Mouse (Mus musculus) layer of hippocampus, postnatal 10 days (tissue): ENCODE results near the gene Evi5l. TPM values are rescaled to one million over a fixed set of nuclear protein-coding genes. Genes with fewer than 3 reads are reported as not detected.

ENCODE experiments used
- DNase-seq, 2 experiments: peaks; one replicate each; pipeline ENCODE4 v3.0.0; 2021; ENCODE audit warnings: low spot score in 2 of 2
- total RNA-seq, 2 experiments: library from RNA; stranded (reverse); gene quantifications; 2 replicates each; pipeline ENCODE4 v1.2.3; 2021

Evi5l gene
- total RNA-seq, 2 experiments from 2014 or later, result 137 TPM

- no peak for DNase-seq
Observed at GRCm38 (mm10) chr8:4237814-4238433, 71.6 kb downstream of the Evi5l start.

- DNase-seq, result peak; percentile 99 to 100
Observed at GRCm38 (mm10) chr8:4238434-4239192, 72.2 kb downstream of the Evi5l start, which contains the start of the genes Map2k7 and Gm49320. Gene Map2k7, plus strand, starts transcription at chr8:4238740. Gene Gm49320, plus strand, starts transcription at chr8:4238865.

- DNase-seq, result peak in 1 of 2 experiments; percentile 62
Observed at GRCm38 (mm10) chr8:4239193-4239890, 73.0 kb downstream of the Evi5l start.

GRCm38 (mm10) chr8:4245061-4245460 lies 78.7 kb downstream of the Evi5l start:
- DNase-seq, result no peak

GRCm38 (mm10) chr8:4245737-4246136 lies 79.4 kb downstream of the Evi5l start:
- peak in 1 of 2 experiments; percentile 16 for DNase-seq

- no peak for DNase-seq
Observed at GRCm38 (mm10) chr8:4247241-4247640, 80.9 kb downstream of the Evi5l start.

- DNase-seq, result peak in 1 of 2 experiments; percentile 16
Observed at GRCm38 (mm10) chr8:4247951-4248540, 81.7 kb downstream of the Evi5l start, which contains the start of gene Tgfbr3l. Gene Tgfbr3l, plus strand, starts transcription at chr8:4248214.

GRCm38 (mm10) chr8:4249213-4249612 lies 82.8 kb downstream of the Evi5l start:
- DNase-seq, result peak in 1 of 2 experiments; percentile 25

GRCm38 (mm10) chr8:4250306-4250970 lies 84.1 kb downstream of the Evi5l start:
- DNase-seq, result peak; percentile 85 to 93

GRCm38 (mm10) chr8:4252116-4252760 lies 85.9 kb downstream of the Evi5l start:
- DNase-seq, result no peak

- DNase-seq, result peak; percentile 93 to 95
Observed at GRCm38 (mm10) chr8:4252934-4253841, 86.8 kb downstream of the Evi5l start, which contains the start of gene Snapc2. Gene Snapc2, plus strand, starts transcription at chr8:4253080.

- DNase-seq, result peak; percentile 74 to 81
Observed at GRCm38 (mm10) chr8:4254001-4254400, 87.6 kb downstream of the Evi5l start.

GRCm38 (mm10) chr8:4255471-4255870 lies 89.1 kb downstream of the Evi5l start:
- peak in 1 of 2 experiments; percentile 22 for DNase-seq

- DNase-seq, result peak; percentile 77 to 78
Observed at GRCm38 (mm10) chr8:4256911-4257310, 90.5 kb downstream of the Evi5l start.

GRCm38 (mm10) chr8:4257350-4257749 lies 91.0 kb downstream of the Evi5l start:
- no peak for DNase-seq

GRCm38 (mm10) chr8:4258233-4258632 lies 91.9 kb downstream of the Evi5l start:
- peak; percentile 90 to 94 for DNase-seq

- DNase-seq, result peak in 1 of 2 experiments; percentile 65
Observed at GRCm38 (mm10) chr8:4258678-4259077, 92.3 kb downstream of the Evi5l start.

- peak; percentile 92 to 96 for DNase-seq
Observed at GRCm38 (mm10) chr8:4259125-4259804, 92.9 kb downstream of the Evi5l start, which contains the start of gene Ctxn1. Gene Ctxn1, minus strand, starts transcription at chr8:4259274.
